Mouse (Mus musculus): ENCODE measurements at regions not wholly inside any gene's neighbourhood (a gene's known extent, or its start where the extent isn't known, plus 50 kb on each side); places are given as distances from the start of the nearest gene placed in this dataset.
"Not testable (repeated sequence)": the region's sequence is repeated elsewhere in the genome, so short reads cannot be mapped to it uniquely, and the experiment has no call there.

DNA sequence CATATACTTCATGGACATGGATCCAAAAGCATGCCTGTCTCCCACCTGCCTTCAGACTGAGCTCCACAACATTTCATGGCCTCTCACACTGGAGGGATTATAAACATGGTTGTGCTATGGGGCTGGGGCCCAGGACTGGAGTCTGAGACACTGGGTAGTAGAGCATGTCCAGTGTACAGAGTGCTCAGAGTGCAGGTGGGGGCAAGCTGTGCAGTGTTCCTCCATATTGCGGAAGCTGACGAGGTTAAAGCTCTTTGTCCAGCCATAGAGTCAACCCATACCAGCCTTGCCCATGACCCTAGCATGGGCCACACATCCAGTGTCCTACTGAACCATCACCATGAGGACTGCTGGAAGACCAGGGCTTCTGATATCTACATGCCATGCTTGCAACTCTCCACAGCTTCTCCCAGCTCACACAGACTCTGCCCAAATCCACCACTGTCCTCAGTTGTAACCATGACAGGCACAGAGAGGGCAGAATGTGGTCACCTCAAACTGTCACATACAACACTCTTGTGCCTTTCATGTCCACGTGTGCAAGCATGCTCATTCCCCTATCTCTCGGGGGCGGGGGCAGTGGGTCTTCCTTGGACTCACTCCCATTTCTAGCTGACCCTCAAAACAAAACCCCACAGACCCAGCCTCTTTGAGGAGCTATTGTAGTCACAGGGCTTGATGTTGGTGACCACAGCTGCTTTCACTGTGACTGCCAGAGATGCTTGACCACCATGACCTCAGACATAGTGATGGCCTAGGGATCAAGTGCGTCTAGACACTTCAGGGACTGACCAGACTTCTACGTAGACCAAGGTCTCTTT is 55.9 kb downstream of the Tmem121 start:
- DNase-seq (ENCODE audit: low spot score in 2 of 2), result no peak

DNA sequence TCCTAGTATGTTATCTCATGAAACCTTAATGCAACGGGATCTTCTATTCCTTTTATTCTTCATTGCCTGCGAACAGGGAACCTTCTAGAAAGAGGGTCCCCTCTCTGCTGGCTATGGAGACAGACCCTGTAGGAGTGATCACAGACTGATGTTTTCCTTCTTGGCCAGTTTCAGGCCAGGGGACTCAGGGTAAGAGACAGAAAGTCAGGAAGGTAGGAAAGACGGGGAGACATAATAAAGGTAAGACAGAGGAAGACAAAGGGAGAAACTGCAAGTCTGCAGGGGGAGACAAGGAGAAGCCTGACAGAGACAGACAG is 56.4 kb downstream of the Tmem121 start:
- DNase-seq (ENCODE audit: low spot score in 2 of 2), result no peak

DNA sequence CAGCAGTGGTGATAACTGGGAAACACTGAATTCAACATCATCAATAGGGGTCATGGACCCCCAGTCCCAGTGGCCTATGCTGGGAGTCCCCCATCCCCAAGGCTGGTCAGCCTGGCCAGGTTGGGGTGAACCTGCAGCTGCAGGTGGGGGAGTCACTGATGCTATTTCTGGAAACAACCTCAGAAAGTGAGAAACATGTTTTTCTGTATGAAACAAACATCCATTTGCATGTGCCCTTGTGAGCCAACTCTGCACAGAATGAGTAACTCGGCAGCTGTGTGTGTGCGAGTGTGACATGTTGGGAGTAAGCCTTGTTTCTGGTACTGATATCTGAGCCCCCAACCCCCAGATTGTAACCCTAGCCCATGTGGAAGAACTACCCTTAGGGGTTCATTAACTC is 59.0 kb downstream of the Tmem121 start:
- DNase-seq (ENCODE audit: low spot score in 2 of 2), result no peak

DNA sequence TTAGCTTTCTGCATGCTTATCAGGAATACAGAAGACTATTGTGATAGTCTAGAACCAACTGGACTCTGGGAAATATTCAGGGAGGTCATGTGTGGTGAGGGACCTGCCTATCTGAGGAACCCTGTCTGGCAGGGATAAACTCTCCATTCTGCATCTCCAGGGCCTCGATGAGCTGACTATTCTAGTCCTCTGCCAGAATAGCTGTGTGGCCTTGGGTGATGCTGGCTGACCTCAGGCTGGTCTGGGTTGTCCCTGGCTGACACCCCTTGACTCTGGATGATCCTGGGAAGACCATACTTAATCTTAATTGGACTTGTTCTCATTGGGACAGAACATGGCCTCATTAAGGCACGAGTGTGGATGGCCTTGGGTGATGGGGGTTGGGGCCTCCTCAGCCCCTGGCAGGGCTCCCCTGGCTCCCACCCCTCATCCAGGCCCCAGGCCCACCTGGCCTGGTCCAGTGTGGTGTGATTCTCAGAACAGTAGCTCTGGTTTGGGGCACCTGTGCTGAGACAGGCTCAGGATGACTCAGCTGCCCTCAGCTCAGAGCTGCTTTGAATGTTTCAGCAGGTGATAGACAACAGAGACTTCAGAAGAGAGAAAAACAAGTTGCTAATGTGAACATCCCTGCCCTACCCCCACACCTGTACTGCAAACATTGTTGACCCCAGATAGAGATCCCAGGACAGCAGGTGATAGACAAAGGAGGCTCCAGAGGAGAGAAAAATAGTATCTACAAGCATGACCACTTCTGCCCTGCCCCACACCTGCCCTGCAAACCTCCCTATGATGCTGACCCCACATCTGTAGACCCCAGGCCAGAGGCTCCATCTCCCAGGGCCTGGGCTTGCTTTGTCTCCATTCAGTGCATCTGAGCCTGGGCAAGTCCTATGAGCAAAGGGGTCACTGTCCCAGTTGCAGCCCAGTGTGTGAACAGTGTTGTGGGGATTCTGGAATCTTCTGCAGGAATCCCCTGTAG is 68.0 kb downstream of the Tmem121 start:
- DNase-seq (ENCODE audit: low spot score in 2 of 2), result not testable (repeated sequence)

DNA sequence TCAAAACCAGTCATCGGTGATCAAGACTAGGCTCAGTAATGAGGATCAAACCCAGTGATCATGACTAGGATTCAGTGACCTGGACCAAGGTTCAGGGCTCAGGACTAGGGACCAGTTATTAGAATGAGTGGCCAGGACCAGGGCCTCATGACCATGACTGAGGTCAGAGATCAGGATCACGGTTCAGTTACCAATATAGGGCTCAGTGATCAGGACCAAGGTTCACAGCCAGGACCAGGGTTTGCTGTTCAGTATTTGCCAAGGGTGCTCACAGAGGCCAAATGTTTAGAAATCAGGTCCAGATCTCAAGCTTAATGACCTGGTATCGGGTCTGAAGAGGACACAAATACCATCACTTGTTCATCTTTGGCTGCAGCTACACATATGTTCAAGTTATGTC is 69.6 kb downstream of the Tmem121 start:
- no peak for DNase-seq (ENCODE audit: low spot score in 2 of 2)

DNA sequence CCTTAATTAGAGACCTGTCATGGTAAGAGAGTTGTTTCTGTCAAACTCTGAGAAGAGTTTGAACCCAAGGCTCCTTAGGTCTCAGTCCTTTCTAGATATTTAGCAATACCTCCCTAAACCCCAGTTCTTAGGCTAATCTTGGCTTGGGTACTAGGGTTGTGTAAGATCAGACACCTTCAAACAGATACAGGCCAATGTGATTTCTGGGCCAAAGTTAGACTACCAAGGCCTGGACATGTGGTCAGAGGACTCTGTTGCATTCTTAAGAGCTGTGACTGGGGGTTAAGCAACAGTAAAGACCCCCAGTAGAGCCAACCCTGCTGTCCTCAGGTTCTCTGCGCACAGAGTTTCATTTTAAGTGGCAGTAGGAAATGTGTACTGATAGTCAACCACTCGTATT is 70.9 kb downstream of the Tmem121 start:
- no peak for DNase-seq (ENCODE audit: low spot score in 2 of 2)

DNA sequence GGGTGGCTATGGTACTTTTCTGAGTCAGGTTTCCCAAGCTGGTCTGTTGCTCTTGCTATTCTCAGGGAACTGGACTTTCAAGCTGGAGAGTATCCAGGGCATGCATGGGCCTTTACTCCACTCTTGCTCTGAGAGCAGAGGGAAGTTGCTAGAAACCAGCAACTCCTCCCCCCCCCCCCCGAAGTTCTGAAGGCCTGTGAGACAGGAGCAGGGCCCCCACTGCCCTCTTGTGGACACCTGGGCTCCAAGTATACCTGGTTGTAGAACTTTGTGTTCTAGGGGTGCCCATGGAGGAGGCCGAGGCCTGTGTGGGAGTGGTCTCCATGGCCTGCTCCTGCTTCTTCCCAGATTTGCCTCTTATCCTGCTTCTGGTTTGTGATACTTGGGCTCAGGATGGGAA is 71.5 kb downstream of the Tmem121 start:
- no peak for DNase-seq (ENCODE audit: low spot score in 2 of 2)

DNA sequence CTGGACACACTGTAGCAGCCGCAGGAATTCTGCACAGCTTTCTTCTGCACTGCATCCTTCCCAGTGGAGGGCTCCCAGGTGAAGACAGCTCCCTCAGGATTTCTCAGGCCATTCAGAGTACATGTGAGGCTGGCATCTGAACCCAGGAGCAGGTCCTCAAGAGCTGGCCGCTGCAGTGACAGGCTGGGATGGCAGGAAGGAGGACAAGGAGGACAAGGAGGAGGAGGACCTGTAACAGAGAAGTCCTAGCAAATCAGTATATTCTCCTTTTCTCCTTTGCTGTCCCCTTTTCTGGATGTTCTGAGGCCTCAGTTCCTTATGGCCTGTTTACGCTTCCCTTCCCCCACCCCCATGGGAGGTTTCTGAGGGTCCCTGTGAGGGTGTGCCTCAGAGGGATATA is 73.7 kb downstream of the Tmem121 start:
- DNase-seq (ENCODE audit: low spot score in 2 of 2), result no peak

DNA sequence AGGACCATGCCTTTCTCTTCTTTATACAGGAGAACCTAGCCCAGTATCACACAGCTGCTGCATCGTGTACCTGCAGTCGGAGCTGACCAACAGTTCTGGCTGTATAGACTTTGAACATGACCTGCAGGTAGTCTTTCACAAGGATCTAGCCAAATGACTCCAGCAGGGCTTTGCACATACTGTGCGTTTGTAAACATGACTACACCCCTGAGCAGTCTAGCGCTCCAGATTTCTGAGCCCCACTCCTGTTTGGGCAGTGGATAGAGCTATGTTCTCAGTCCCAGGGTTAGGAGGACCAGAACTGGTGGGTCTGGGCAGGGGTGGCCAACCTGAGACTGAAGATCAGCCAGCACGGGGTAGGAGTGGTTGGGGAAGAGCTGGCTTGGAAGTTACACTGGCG is 74.6 kb downstream of the Tmem121 start:
- no peak for DNase-seq (ENCODE audit: low spot score in 2 of 2)

DNA sequence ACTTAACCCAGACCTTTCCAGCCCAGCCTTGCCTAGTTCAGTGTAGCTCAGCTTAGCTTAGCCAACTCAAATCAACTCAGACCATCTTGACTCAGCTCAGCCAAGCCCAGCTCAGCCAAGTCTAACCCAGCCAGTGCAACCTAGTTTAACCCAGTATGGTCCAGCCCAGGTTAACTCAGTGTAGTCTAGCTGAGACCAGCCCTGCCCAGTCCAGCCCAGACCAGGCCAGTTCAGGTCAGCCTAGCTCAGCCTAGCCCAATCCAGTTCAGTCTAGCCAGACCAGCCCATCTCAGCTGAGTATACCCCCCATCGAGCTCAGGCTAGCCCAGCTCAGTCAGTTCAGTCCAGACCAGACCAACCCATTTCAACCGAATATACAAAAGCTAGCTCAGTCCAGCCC is 90.2 kb downstream of the Tmem121 start:
- DNase-seq (ENCODE audit: low spot score in 2 of 2), result no peak

DNA sequence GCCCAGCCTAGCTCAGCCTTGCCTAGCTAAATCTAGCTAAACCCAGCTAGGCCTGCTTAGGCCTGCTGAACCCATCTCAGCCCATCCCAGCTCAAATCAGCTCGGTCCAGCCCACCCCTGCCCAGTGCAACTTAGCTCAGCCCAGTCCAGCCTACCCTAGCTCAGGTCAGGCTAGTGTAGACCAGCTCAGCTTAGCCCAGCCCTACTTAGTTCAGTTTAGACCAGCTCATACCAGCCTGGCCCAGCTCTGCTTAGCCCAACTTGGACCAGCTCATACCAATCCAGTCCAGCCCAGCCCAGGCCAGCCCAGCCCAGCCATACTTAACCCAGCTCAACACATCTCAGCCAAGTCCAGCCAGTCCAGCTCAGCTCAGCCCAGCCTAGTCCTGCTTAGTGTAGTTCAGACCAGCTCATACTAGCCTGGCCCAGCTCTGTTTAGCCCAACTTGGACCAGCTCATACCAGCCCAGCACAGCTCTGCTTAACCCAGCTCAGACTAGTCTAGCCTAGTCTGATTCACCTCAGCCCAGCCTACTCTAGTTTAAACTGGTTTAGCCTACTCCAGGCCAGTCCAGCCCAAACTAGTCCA is 90.7 kb downstream of the Tmem121 start:
- no peak for DNase-seq (ENCODE audit: low spot score in 2 of 2)

DNA sequence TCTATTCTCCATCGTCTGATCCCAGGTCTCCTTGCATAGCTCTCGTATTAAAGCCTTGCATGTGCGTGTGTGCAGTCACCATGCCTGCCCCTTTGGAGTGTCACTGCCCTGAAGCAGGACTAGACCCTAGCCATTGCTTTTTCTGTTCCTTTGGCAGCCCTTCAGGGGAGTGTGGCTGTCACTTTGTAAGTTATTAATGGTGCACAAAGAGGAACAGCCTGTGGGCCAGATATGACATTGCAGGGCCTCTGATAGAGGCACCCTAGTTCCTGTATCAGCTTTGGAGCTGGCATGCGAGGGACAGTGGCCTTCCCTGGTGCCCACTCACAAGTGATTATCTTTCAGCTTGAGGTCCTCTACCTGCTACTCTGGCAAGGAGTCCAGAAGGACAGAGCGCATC is 92.0 kb downstream of the Tmem121 start:
- DNase-seq (ENCODE audit: low spot score in 2 of 2), result no peak

DNA sequence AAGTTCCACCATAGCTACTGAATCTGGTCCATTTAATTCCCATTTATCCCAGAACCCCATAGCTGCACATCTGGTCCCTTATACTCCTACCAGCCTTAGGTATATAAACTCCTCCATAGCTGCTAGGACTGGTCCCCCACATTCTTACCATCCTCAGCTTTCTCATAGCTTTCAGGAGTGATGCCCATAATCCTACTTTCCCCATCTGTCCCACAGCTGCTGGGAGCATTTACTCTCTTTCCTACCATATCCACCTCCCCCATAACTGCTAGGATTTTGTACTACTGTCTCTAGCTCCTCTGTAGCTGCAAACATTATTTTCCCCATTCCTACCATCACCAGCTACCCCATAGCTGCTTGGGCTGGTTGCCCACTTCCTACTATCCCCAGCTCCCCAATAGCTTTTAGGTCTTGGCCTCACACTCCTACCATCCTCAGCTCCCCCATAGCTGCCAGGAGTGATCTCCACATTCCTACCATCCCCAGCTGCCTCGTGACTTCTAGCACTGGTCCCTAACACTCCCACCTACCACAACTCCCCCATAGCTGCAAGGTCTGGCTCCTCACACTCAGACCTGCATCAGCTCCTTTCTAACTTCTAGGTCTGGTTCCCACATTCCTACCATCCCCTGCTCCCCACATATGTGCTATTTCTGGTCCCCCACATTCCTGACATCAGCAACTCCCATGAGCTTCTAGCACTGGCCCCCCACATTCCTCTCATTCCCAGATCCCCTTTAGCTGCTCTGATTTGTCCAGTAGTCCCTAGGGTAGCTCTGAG is 106.5 kb downstream of the Tmem121 start:
- DNase-seq (ENCODE audit: low spot score in 2 of 2), result no peak

DNA sequence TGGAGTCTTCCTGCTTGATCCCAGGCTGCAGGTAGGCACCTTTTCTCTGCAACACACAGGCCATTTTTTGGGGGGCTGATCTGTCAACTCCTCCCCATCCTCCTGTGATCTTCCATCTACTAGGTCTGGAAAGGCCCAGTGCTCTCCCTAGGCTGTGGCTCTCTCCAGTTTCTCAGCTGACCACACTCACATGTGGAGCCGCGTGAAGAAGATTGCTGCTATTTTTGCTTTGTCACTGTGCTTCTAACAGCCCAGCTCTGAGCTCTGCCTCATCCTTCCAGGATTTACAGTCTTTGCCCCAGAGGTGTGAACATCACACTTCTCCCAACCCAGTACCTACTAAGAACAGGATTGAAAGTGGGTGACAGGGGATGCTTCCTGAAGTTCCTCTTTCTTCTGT is 110.2 kb downstream of the Tmem121 start:
- DNase-seq (ENCODE audit: low spot score in 2 of 2), result no peak

DNA sequence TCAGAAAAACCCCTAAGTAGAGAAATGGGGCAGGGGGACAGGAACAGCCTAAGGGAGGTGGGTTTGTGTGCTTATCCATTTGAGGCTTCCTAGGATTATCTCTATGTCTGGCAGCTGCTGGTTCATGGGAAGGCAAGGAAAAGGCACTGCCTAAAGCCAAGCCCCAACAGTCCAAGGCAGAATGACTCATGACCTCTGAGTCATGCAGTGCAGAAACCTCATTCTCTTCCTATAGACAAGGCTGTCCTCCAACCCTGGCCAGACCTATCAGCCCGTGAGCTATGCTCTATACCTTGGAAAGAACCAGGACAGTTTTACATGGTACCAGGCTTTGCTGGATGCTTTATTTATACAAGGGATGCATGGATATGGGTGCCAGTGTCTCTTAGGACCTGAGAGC is 120.2 kb downstream of the Tmem121 start:
- DNase-seq (ENCODE audit: low spot score in 2 of 2), result no peak

DNA sequence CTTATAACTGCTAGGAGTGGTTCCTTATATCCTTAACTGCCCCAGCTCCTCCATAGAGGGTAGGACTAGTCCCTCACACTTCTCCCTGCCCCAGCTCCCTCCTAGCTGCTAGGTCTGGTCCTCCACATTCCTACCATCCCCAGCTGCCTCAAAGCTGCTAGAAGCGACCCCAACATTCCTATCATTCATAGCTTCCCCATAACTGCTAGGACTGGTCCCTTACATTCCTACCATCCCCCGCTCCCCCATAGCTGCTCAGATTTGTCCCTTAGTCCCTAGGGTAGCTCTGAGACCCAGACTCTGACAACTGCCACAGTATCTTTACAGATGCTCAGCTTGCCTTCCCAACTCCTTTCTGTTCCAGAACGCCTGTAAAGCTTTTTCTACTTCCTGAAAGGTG is 127.6 kb downstream of the Tmem121 start:
- DNase-seq (ENCODE audit: low spot score in 2 of 2), result no peak

DNA sequence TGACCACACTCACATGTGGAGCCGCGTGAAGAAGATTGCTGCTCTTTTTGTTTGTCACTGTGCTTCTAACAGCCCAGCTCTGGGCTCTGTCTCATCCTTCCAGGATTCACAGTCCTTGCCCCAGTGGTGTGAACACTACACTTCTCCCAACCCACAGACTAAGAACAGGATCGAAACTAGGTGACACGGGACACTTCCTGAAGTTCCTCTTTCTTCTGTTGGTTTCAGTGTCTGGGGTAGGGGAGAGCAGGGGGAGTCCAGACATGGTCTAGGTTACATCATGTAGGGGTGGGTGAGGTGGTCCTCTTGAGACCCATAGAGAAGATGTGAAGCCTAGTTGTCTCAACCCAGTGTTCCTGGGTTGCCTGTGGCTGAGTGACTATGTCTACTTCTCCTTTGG is 128.9 kb downstream of the Tmem121 start:
- no peak for DNase-seq (ENCODE audit: low spot score in 2 of 2)

DNA sequence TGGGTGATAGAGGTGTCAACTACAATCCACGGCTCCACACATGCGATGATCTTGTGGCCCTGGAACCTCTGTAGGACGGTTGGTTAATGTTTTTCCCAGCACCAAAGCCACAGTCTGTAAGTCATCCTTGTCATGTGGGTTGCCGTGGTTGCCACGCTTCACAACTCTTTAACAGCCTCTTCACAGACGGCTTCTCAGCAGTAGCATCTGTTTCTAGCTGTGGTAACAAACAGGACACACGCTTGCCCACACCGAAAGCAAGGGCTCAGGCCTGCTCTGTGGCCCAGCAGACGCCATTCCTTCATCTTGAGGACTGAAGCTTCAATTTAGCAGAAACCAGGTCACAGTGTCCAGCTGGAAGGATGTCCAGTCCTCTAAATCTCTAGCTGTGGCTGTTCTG is 135.4 kb downstream of the Tmem121 start:
- DNase-seq (ENCODE audit: low spot score in 2 of 2), result no peak

DNA sequence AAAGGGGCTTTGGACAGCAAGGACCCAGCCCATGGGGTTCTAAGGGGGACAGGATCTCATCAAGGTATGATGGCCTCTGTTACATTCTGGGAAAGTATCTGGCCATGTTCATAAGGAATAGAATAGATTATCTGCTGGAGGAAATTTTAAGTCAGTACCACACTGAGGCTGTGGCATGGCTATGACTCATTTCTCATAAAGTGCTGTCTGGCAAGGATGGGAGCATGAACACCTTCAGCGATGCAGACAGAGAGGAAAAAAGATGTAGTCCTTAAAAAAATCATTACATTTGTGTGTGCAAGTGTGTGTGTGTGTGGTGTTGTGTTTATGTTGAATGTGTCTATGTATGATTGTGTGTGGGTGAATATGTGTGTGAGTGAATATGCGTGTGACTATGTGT is 136.4 kb downstream of the Tmem121 start:
- no peak for DNase-seq (ENCODE audit: low spot score in 2 of 2)

DNA sequence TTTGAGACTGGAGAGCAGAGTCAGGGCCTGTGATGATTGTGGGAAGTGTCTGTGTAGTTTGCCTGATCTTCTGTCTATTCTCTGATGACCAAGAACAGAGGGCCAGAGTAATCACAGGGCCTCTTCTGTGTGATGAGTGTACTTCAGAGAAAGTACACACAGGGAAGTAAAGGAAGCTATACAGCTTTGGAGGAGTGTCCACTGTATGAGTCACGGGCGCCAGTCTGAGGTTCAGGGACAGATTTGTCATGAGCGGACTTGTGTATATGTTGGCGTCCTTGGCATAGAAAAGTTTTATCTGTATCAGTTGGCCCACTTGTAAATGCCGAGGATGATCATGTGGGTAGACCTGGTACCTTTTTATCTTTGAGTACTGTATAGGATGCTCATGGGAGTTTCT is 142.1 kb downstream of the Tmem121 start:
- DNase-seq (ENCODE audit: low spot score in 2 of 2), result no peak

DNA sequence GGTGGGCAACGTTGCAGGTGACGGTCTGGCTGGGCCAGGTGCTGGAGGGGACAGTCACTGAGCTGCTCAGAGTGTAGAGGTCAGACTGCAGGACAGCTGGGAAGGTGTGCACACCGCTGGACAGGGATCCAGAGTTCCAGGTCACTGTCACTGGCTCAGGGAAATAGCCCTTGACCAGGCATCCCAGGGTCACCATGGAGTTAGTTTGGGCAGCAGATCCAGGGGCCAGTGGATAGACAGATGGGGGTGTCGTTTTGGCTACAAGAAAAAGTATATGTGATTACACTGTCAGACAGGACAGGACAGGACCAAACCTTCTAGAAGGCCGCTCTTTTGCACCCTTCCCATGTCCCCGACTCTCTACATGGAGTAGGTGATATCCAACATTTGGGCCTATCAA is 144.5 kb downstream of the Tmem121 start:
- no peak for DNase-seq (ENCODE audit: low spot score in 2 of 2)

DNA sequence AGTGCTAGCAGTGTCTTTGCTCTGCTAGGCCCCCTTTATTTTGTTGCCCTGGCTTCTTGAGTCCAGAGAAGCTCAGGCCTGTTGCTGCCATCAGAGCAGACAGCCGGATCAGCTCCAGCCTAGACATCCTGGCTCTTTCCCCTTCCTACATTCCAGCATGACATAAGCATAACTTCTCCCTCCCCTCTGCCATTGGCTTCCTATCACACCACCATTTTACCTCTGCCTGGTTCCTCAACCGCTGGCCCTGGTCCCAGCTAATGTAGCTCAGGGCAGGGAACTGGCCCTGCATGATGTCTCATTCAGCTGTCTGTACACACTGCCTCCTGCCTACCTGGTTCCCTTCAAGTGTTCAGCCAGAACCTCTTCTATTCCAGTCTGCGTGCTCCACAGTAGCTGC is 146.5 kb downstream of the Tmem121 start:
- no peak for DNase-seq (ENCODE audit: low spot score in 2 of 2)
